Mouse (Mus musculus): Measurements from ENCODE around the gene Slc2a8. TPM values are rescaled to one million over a fixed set of nuclear protein-coding genes. Genes with fewer than 3 reads are reported as not detected.
"Not testable (repeated sequence)": the region's sequence is repeated elsewhere in the genome, so short reads cannot be mapped to it uniquely, and the experiment has no call there.

Slc2a8 gene
- total and polyA plus RNA-seq, 2 experiments, result 7.9 to 59.4 TPM

- no peak overlapping the region for H3K4me3 ChIP-seq (ENCODE audit: insufficient read depth, low read depth, low read length)
- TF ChIP-seq POLR2A (IDR thresholded peaks at IDR 0.05; ENCODE audit: extremely low read depth, insufficient read depth, low read length) (no peak), CTCF (IDR thresholded peaks at IDR 0.05; ENCODE audit: low read depth, low read length) (no peak)
- no peak for DNase-seq (ENCODE audit: extremely low read depth, low read depth, low spot score)
- no peak overlapping the region for H3K27ac ChIP-seq (replicated peaks; ENCODE audit: insufficient read depth, low read depth, low read length)
- 89% methylated on average over 5 of the region's 5 CpGs for WGBS
- H3K4me1 ChIP-seq (ENCODE audit: control insufficient read depth, insufficient read depth, low read length), result no peaks in the 10 kb centered on the region
- no peaks in the 10 kb centered on the region for H3K36me3 ChIP-seq (ENCODE audit: control insufficient read depth, insufficient read depth, low read length)
- no peak overlapping the region for H3K9ac ChIP-seq (ENCODE audit: low read depth, low read length)
- no peaks in the 10 kb centered on the region for H3K79me2 ChIP-seq (ENCODE audit: control insufficient read depth, insufficient read depth, low read length)
- no peaks in the 10 kb centered on the region for H3K27me3 ChIP-seq (ENCODE audit: control insufficient read depth, insufficient read depth, low read length)
Observed at GRCm38 (mm10) chr2:33014877-33015276, 33.0 kb upstream of the Slc2a8 start.

- H3K27ac ChIP-seq (replicated peaks; ENCODE audit: insufficient read depth, low read depth, low read length); H3K4me1 ChIP-seq (ENCODE audit: control insufficient read depth, insufficient read depth, low read length); DNase-seq (ENCODE audit: extremely low read depth, low read depth, low spot score); H3K27me3 ChIP-seq (ENCODE audit: control insufficient read depth, insufficient read depth, low read length); H3K79me2 ChIP-seq (ENCODE audit: control insufficient read depth, insufficient read depth, low read length); H3K4me3 ChIP-seq (ENCODE audit: insufficient read depth, low read depth, low read length); H3K36me3 ChIP-seq (ENCODE audit: control insufficient read depth, insufficient read depth, low read length); H3K9ac ChIP-seq (ENCODE audit: low read depth, low read length): not testable (repeated sequence)
- 91% methylated on average over 4 of the region's 4 CpGs for WGBS
- 0 out of 2 replicates have a peak, but pooled peaks have one; percentile 14 for TF ChIP-seq CTCF (IDR thresholded peaks at IDR 0.05; ENCODE audit: low read depth, low read length)
Observed at GRCm38 (mm10) chr2:33009055-33009454, 27.2 kb upstream of the Slc2a8 start.

GRCm38 (mm10) chr2:33005041-33005440, 23.2 kb upstream of the Slc2a8 start:
- H3K36me3 ChIP-seq (ENCODE audit: control insufficient read depth, insufficient read depth, low read length), result no peaks in the 10 kb centered on the region
- no peaks in the 10 kb centered on the region for H3K4me1 ChIP-seq (ENCODE audit: control insufficient read depth, insufficient read depth, low read length)
- 68% methylated on average over 5 of the region's 5 CpGs for WGBS
- H3K27ac ChIP-seq (replicated peaks; ENCODE audit: insufficient read depth, low read depth, low read length), result no peak overlapping the region
- H3K4me3 ChIP-seq (ENCODE audit: insufficient read depth, low read depth, low read length), result no peak overlapping the region
- H3K79me2 ChIP-seq (ENCODE audit: control insufficient read depth, insufficient read depth, low read length), result no peaks in the 10 kb centered on the region
- H3K27me3 ChIP-seq (ENCODE audit: control insufficient read depth, insufficient read depth, low read length), result no peaks in the 10 kb centered on the region
- no peak for TF ChIP-seq CTCF (IDR thresholded peaks at IDR 0.05; ENCODE audit: low read depth, low read length)
- no peak for TF ChIP-seq POLR2A (IDR thresholded peaks at IDR 0.05; ENCODE audit: extremely low read depth, insufficient read depth, low read length)
- no peak for DNase-seq (ENCODE audit: extremely low read depth, low read depth, low spot score)
- no peak overlapping the region for H3K9ac ChIP-seq (ENCODE audit: low read depth, low read length)

GRCm38 (mm10) chr2:33002144-33002543, 20.3 kb upstream of the Slc2a8 start:
- no peaks in the 10 kb centered on the region for H3K36me3 ChIP-seq (ENCODE audit: control insufficient read depth, insufficient read depth, low read length)
- no peaks in the 10 kb centered on the region for H3K27me3 ChIP-seq (ENCODE audit: control insufficient read depth, insufficient read depth, low read length)
- no peak for DNase-seq (ENCODE audit: extremely low read depth, low read depth, low spot score)
- TF ChIP-seq CTCF (IDR thresholded peaks at IDR 0.05; ENCODE audit: low read depth, low read length) (no peak), POLR2A (IDR thresholded peaks at IDR 0.05; ENCODE audit: extremely low read depth, insufficient read depth, low read length) (no peak)
- no peak overlapping the region for H3K9ac ChIP-seq (ENCODE audit: low read depth, low read length)
- H3K79me2 ChIP-seq (ENCODE audit: control insufficient read depth, insufficient read depth, low read length), result no peaks in the 10 kb centered on the region
- WGBS, result 85% methylated on average over 7 of the region's 7 CpGs
- H3K27ac ChIP-seq (replicated peaks; ENCODE audit: insufficient read depth, low read depth, low read length), result no peak overlapping the region
- no peaks in the 10 kb centered on the region for H3K4me1 ChIP-seq (ENCODE audit: control insufficient read depth, insufficient read depth, low read length)
- no peak overlapping the region for H3K4me3 ChIP-seq (ENCODE audit: insufficient read depth, low read depth, low read length)

GRCm38 (mm10) chr2:32999752-33000151, 17.9 kb upstream of the Slc2a8 start:
- DNase-seq (ENCODE audit: extremely low read depth, low read depth, low spot score), result no peak
- Histone ChIP-seq H3K9ac (ENCODE audit: low read depth, low read length) (no peak overlapping the region), H3K4me1 (ENCODE audit: control insufficient read depth, insufficient read depth, low read length) (no peaks in the 10 kb centered on the region), H3K27ac (replicated peaks; ENCODE audit: insufficient read depth, low read depth, low read length) (no peak overlapping the region), H3K27me3 (ENCODE audit: control insufficient read depth, insufficient read depth, low read length) (no peaks in the 10 kb centered on the region), H3K79me2 (ENCODE audit: control insufficient read depth, insufficient read depth, low read length) (no peaks in the 10 kb centered on the region), H3K36me3 (ENCODE audit: control insufficient read depth, insufficient read depth, low read length) (no peaks in the 10 kb centered on the region), H3K4me3 (ENCODE audit: insufficient read depth, low read depth, low read length) (no peak overlapping the region)
- TF ChIP-seq POLR2A (IDR thresholded peaks at IDR 0.05; ENCODE audit: extremely low read depth, insufficient read depth, low read length) (no peak), CTCF (IDR thresholded peaks at IDR 0.05; ENCODE audit: low read depth, low read length) (no peak)
- WGBS, result 84% methylated on average over 2 of the region's 2 CpGs

- no peak overlapping the region for H3K9ac ChIP-seq (ENCODE audit: low read depth, low read length)
- no peaks in the 10 kb centered on the region for H3K4me1 ChIP-seq (ENCODE audit: control insufficient read depth, insufficient read depth, low read length)
- no peaks in the 10 kb centered on the region for H3K79me2 ChIP-seq (ENCODE audit: control insufficient read depth, insufficient read depth, low read length)
- H3K36me3 ChIP-seq (ENCODE audit: control insufficient read depth, insufficient read depth, low read length), result no peaks in the 10 kb centered on the region
- 79% methylated on average over 4 of the region's 4 CpGs for WGBS
- DNase-seq (ENCODE audit: extremely low read depth, low read depth, low spot score), result no peak
- no peak overlapping the region for H3K27ac ChIP-seq (replicated peaks; ENCODE audit: insufficient read depth, low read depth, low read length)
- H3K4me3 ChIP-seq (ENCODE audit: insufficient read depth, low read depth, low read length), result no peak overlapping the region
- TF ChIP-seq POLR2A (IDR thresholded peaks at IDR 0.05; ENCODE audit: extremely low read depth, insufficient read depth, low read length) (no peak), CTCF (IDR thresholded peaks at IDR 0.05; ENCODE audit: low read depth, low read length) (no peak)
- no peaks in the 10 kb centered on the region for H3K27me3 ChIP-seq (ENCODE audit: control insufficient read depth, insufficient read depth, low read length)
Observed at GRCm38 (mm10) chr2:32997792-32998191, 15.9 kb upstream of the Slc2a8 start.
